14 mouse cellular contexts compared by ENCODE assay signal in genomic region chr14:45181611-45182010, GRCm38 (mm10).
"Had no signal": no experiment of that assay in that cellular context is flagged by ENCODE, and none has a peak within 500 bp of the region (broad histone marks: within the 10 kb centered on the region; RNA-seq: fewer than 3 reads in every experiment).

No protein-coding gene starts in this region.

- ATAC-seq: midbrain, embryonic 16.5 days had no signal

- DNase-seq: lung, adult 18-20 months; lung, embryonic 14.5 days; lung, postnatal 10 days; lung, postnatal 4 days; midbrain, embryonic 14.5 days; retina, postnatal 1 day; right cerebral cortex, adult 18-20 months; right cerebral cortex, postnatal 25 days; right cerebral cortex, postnatal 4 days; spleen, adult 18-20 months; thymus, adult 18-20 months; thymus, postnatal 14 days; thymus, postnatal 36 days had no signal
